Mouse (Mus musculus) midbrain, postnatal 0 days (tissue): ENCODE results near the gene Ackr2. TPM values are rescaled to one million over a fixed set of nuclear protein-coding genes. Genes with fewer than 3 reads are reported as not detected.

Experiments used
- ATAC-seq: fragments of 200-750 bp; cut with Nextera tagmentation; 2 replicates; pipeline ENCODE4 v1.8.0; 2017; ENCODE audit warnings: moderate number of reproducible peaks, mild to moderate bottlenecking, moderate TSS enrichment, moderate library complexity; ENCODE audit not compliant: low FRiP score
- DNase-seq: peaks from one replicate; pipeline ENCODE4 v3.0.0-alpha.2; 2015; ENCODE audit warnings: low spot score
- H3K27ac ChIP-seq: fragments of 300-500 bp; sonication (generic); 2 replicates; pipeline ENCODE4 v1.5.1; 2014; ENCODE audit warnings: low read depth, mild to moderate bottlenecking, low read length, mixed read lengths
- H3K27me3 ChIP-seq: fragments of 300-500 bp; sonication (generic); 2 replicates; pipeline ENCODE4 v1.6.1; 2014; ENCODE audit warnings: low read length, control low read depth, mixed read lengths; ENCODE audit not compliant: insufficient read depth
- H3K36me3 ChIP-seq: fragments of 300-500 bp; sonication (generic); 2 replicates; pipeline ENCODE4 v1.6.1; 2014; ENCODE audit warnings: low read length, control low read depth, mixed read lengths; ENCODE audit not compliant: insufficient read depth
- H3K4me1 ChIP-seq: fragments of 300-500 bp; sonication (generic); 2 replicates; pipeline ENCODE4 v1.6.1; 2014; ENCODE audit warnings: mild to moderate bottlenecking, control low read depth, antibody characterized with exemption, low read length, mixed read lengths; ENCODE audit not compliant: insufficient read depth
- H3K4me2 ChIP-seq: fragments of 300-500 bp; sonication (generic); 2 replicates; pipeline ENCODE4 v1.6.1; 2014; ENCODE audit warnings: low read depth, mild to moderate bottlenecking, low read length, mixed read lengths; ENCODE audit not compliant: poor library complexity, severe bottlenecking
- H3K4me3 ChIP-seq: fragments of 300-500 bp; sonication (generic); 2 replicates; pipeline ENCODE4 v1.5.1; 2014; ENCODE audit warnings: low read depth, mild to moderate bottlenecking, low read length, moderate library complexity
- H3K9ac ChIP-seq: fragments of 300-500 bp; sonication (generic); replicated peaks from 2 replicates; pipeline ENCODE4 v1.6.1; 2014; ENCODE audit warnings: mild to moderate bottlenecking, low read length, moderate library complexity, mixed read lengths; ENCODE audit not compliant: poor library complexity, severe bottlenecking
- H3K9me3 ChIP-seq: fragments of 300-500 bp; sonication (generic); 2 replicates; pipeline ENCODE4 v1.6.1; 2016; ENCODE audit warnings: low read length, control low read depth
- CTCF ChIP-seq: IDR thresholded peaks from 2 replicates; pipeline ENCODE4 v1.5.1; 2016; ENCODE audit warnings: antibody characterized with exemption, mild to moderate bottlenecking
- WGBS: fragments of 180-500 bp; shearing (Covaris S2); extraction: QIAGEN DNeasy Blood & Tissue Kit; methylation state at CpG from one replicate; pipeline ENCODE4 v1.1.7; 2014; 5-methylcytosine and 5-hydroxymethylcytosine counted together
- polyA plus RNA-seq: library from polyadenylated mRNA; unstranded; fragments of >200 nt; fragmentation: Nextera tagmentation; extraction: Ambion mirVana; gene quantifications from 2 replicates; pipeline ENCODE4 v1.2.1, GENCODE M21; 2015
- total RNA-seq: library from RNA; depleted of rRNA; stranded (reverse); fragments of >200 nt; gene quantifications from 2 replicates; pipeline ENCODE4 v1.2.3, GENCODE M21; 2014

Ackr2 gene
- total and polyA plus RNA-seq, 2 experiments from 2014 or later = 0.78 to 3.0 TPM

GRCm38 (mm10) chr9:121937451-121937864 is 39.3 kb downstream of the Ackr2 start:
- 69% methylated on average over 6 of the region's 6 CpGs for WGBS
- Histone ChIP-seq H3K27ac (peak overlapping the region; percentile 59), H3K27me3 (no peaks in the 10 kb centered on the region), H3K9me3 (no peaks in the 10 kb centered on the region), H3K4me3 (peak overlapping the region; percentile 38), H3K9ac (no peak overlapping the region), H3K36me3 (no peaks in the 10 kb centered on the region), H3K4me1 (no peaks in the 10 kb centered on the region), H3K4me2 (peak overlapping the region; percentile 44)
- DNase-seq = peak; percentile 44
- peak; percentile 67 for ATAC-seq
- no peak for TF ChIP-seq CTCF

- no peaks in the 10 kb centered on the region for H3K36me3 ChIP-seq
- H3K4me1 ChIP-seq = no peaks in the 10 kb centered on the region
- H3K27ac ChIP-seq = peak overlapping the region; percentile 59; the same call in 1 of the 2 replicates
- no peaks in the 10 kb centered on the region for H3K9me3 ChIP-seq
- DNase-seq (peak; percentile 84), ATAC-seq (peak; percentile 84; the same call in 1 of the 2 replicates)
- peak overlapping the region; percentile 44 for H3K4me2 ChIP-seq
- no peaks in the 10 kb centered on the region for H3K27me3 ChIP-seq
- no peak for TF ChIP-seq CTCF
- 60% methylated on average over 21 of the region's 21 CpGs for WGBS
- peak overlapping the region; percentile 38 for H3K4me3 ChIP-seq
- H3K9ac ChIP-seq = peak overlapping the region; percentile 40; the same call in 1 of the 2 replicates
These were observed 39.8 kb downstream of the Ackr2 start for GRCm38 (mm10) chr9:121937944-121938355.

GRCm38 (mm10) chr9:121943005-121943404 is 44.9 kb downstream of the Ackr2 start:
- no peak overlapping the region for H3K4me2 ChIP-seq
- 87% methylated on average over 3 of the region's 3 CpGs for WGBS
- H3K9ac ChIP-seq = no peak overlapping the region
- H3K27ac ChIP-seq = no peak overlapping the region
- H3K36me3 ChIP-seq = no peaks in the 10 kb centered on the region
- DNase-seq (no peak), ATAC-seq (no peak)
- no peaks in the 10 kb centered on the region for H3K9me3 ChIP-seq
- H3K4me3 ChIP-seq = no peak overlapping the region
- no peaks in the 10 kb centered on the region for H3K27me3 ChIP-seq
- H3K4me1 ChIP-seq = no peaks in the 10 kb centered on the region
- no peak for TF ChIP-seq CTCF

GRCm38 (mm10) chr9:121943628-121944027 is 45.5 kb downstream of the Ackr2 start:
- Histone ChIP-seq H3K4me2 (no peak overlapping the region), H3K4me3 (no peak overlapping the region), H3K36me3 (no peaks in the 10 kb centered on the region), H3K27me3 (no peaks in the 10 kb centered on the region), H3K9ac (no peak overlapping the region), H3K9me3 (no peaks in the 10 kb centered on the region), H3K4me1 (no peaks in the 10 kb centered on the region), H3K27ac (no peak overlapping the region)
- no peak for ATAC-seq
- TF ChIP-seq CTCF = no peak
- no peak for DNase-seq
- WGBS = 84% methylated on average over 3 of the region's 3 CpGs

DNA sequence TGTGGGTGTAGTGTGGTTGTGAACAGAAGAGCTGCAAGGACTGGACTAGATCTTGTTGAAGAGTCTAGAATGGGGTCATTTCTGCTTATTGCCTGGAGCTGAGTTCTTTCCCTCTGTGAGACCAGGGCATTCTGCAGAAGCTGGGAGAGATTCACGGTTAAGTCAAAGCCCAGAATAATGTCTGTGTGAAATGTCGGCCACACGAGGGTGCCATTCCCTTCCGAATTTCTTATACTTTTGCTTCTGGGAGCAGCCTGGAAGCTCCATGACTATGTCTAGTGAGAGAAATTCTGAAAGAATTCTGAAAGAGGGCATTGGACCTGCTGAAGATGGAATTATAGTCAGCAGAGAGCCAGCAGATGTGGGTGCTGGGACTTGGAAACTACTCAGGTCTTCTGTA is 49.6 kb downstream of the Ackr2 start:
- no peak for ATAC-seq
- TF ChIP-seq CTCF = peak; percentile 82

DNA sequence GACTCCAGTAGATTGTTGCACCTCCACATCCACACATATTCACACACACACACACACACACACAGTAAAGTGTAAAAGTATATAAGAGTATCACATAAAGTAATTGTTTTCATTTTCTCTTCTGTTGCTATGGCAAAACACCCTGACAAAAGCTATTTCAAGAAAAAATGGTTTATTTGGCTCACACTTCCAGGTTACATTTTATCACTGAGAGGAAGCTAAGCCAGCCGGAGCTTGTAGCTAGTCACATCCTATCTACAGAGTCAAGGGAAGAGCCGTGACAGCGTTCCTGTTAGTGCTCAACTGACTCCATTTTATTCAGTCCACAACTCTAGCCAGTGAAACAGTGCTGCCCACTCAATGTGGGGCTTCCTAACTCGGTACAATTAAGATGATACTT is 50.3 kb downstream of the Ackr2 start:
- H3K9me3 ChIP-seq = no peaks in the 10 kb centered on the region
- no peak overlapping the region for H3K9ac ChIP-seq
- no peak for DNase-seq
- TF ChIP-seq CTCF = no peak
- no peaks in the 10 kb centered on the region for H3K36me3 ChIP-seq
- no peak overlapping the region for H3K4me3 ChIP-seq
- H3K27ac ChIP-seq = no peak overlapping the region
- ATAC-seq = no peak
- no peaks in the 10 kb centered on the region for H3K27me3 ChIP-seq
- H3K4me2 ChIP-seq = no peak overlapping the region
- WGBS = 85% methylated on average over 4 of the region's 4 CpGs
- H3K4me1 ChIP-seq = no peaks in the 10 kb centered on the region

More for the DNA sequence above, 49.6 kb downstream of the Ackr2 start:
- H3K4me1 ChIP-seq = no peaks in the 10 kb centered on the region
- no peaks in the 10 kb centered on the region for H3K9me3 ChIP-seq
- H3K27me3 ChIP-seq = no peaks in the 10 kb centered on the region
- H3K4me3 ChIP-seq = no peak overlapping the region
- DNase-seq = peak; percentile 84
- WGBS = 3% methylated on average over 4 of the region's 4 CpGs
- H3K27ac ChIP-seq = no peak overlapping the region
- H3K4me2 ChIP-seq = no peak overlapping the region
- H3K36me3 ChIP-seq = no peaks in the 10 kb centered on the region
- H3K9ac ChIP-seq = no peak overlapping the region
